Mouse (Mus musculus): ENCODE measurements around the gene Cpn2.

GRCm38 (mm10) chr16:30278406-30278805 lies 11.1 kb upstream of the Cpn2 start:
- no peak for TF ChIP-seq CTCF (IDR thresholded peaks at IDR 0.05; ENCODE audit: control insufficient read depth, insufficient read depth, insufficient read length)
- no peak for TF ChIP-seq MAX (IDR thresholded peaks at IDR 0.05)
- no peak for TF ChIP-seq MYOG (IDR thresholded peaks at IDR 0.05; ENCODE audit: control insufficient read depth, extremely low read depth, insufficient read length)
- no peak for TF ChIP-seq USF1 (IDR thresholded peaks at IDR 0.05; ENCODE audit: low read depth)
- no peak for TF ChIP-seq MYOD1 (IDR thresholded peaks at IDR 0.05; ENCODE audit: control insufficient read depth, insufficient read length, low read depth)
- TF ChIP-seq FOSL1 (IDR thresholded peaks at IDR 0.05; ENCODE audit: insufficient read depth, low read length, poor library complexity, severe bottlenecking) = no peak
- TF ChIP-seq CEBPB (IDR thresholded peaks at IDR 0.05; ENCODE audit: low read depth) = no peak
